Mouse (Mus musculus): ENCODE data around the gene Prr12.

DNA sequence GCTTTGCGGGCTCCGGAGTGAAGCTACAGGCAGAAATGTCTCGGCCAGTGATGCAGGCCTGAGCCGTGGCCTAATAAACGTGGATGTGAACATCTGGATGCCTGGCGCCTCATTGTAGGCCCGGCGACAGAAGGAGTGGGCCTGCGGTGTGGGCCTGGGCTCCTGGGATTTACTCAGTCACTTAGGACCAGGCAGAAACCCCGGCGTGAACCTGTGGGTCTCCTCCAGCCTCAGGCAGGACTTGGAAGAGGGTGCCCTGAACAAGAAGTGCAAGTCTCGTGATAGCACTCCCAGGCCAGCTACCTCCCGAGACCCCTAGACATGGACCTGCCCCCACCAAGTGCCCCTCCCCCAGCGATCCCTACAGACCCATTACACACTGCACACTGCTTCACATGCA is 24.6 kb upstream of the Prr12 start:
- TF ChIP-seq POLR2A (IDR thresholded peaks at IDR 0.05; ENCODE audit: extremely low read depth, insufficient read depth, low read length), result no peak
- no peak for TF ChIP-seq CTCF (IDR thresholded peaks at IDR 0.05; ENCODE audit: extremely low read depth, insufficient read depth, low read length)

All from cortical plate, adult 2 months (tissue).